Mouse (Mus musculus): ENCODE results near the gene Gm20422. TPM values are rescaled to one million over a fixed set of nuclear protein-coding genes. Genes with fewer than 3 reads are reported as not detected.

The Gm20422 gene
- polyA plus RNA-seq, 1 experiment, result 0.80 TPM

- no peak for TF ChIP-seq POLR2A (IDR thresholded peaks at IDR 0.05; ENCODE audit: borderline replicate concordance, extremely low read depth, low read depth, low read length)
- TF ChIP-seq CTCF (IDR thresholded peaks at IDR 0.05; ENCODE audit: insufficient read depth, low read length), result no peak
- DNase-seq, result no peak
- WGBS, result 94% methylated on average over 16 of the region's 16 CpGs
- Histone ChIP-seq H3K4me3 (replicated peaks; ENCODE audit: extremely low read depth, low read depth, low read length) (no peak overlapping the region), H3K4me1 (ENCODE audit: control insufficient read depth, insufficient read depth, low read length) (peaks cover 3% of the 10 kb centered on the region; the same call in 1 of the 2 replicates)
Measured at GRCm38 (mm10) chr8:69796721-69797345, 22.1 kb upstream of the Gm20422 start.

GRCm38 (mm10) chr8:69794901-69795300 lies 20.2 kb upstream of the Gm20422 start:
- TF ChIP-seq CTCF (IDR thresholded peaks at IDR 0.05; ENCODE audit: insufficient read depth, low read length) (no peak), POLR2A (IDR thresholded peaks at IDR 0.05; ENCODE audit: borderline replicate concordance, extremely low read depth, low read depth, low read length) (no peak)
- 94% methylated on average over 6 of the region's 6 CpGs for WGBS
- DNase-seq, result no peak
- no peak overlapping the region for H3K4me3 ChIP-seq (replicated peaks; ENCODE audit: extremely low read depth, low read depth, low read length)
- H3K4me1 ChIP-seq (ENCODE audit: control insufficient read depth, insufficient read depth, low read length), result peaks cover 3% of the 10 kb centered on the region; the same call in 1 of the 2 replicates

- Histone ChIP-seq H3K4me3 (replicated peaks; ENCODE audit: extremely low read depth, low read depth, low read length) (no peak overlapping the region), H3K4me1 (ENCODE audit: control insufficient read depth, insufficient read depth, low read length) (peaks cover 3% of the 10 kb centered on the region; the same call in 1 of the 2 replicates)
- DNase-seq, result no peak
- WGBS, result 87% methylated on average over 3 of the region's 3 CpGs
- no peak for TF ChIP-seq POLR2A (IDR thresholded peaks at IDR 0.05; ENCODE audit: borderline replicate concordance, extremely low read depth, low read depth, low read length)
- TF ChIP-seq CTCF (IDR thresholded peaks at IDR 0.05; ENCODE audit: insufficient read depth, low read length), result no peak
Measured at GRCm38 (mm10) chr8:69794096-69794495, 19.4 kb upstream of the Gm20422 start.

GRCm38 (mm10) chr8:69793666-69794065 lies 19.0 kb upstream of the Gm20422 start:
- 87% methylated on average over 4 of the region's 4 CpGs for WGBS
- DNase-seq, result no peak
- TF ChIP-seq CTCF (IDR thresholded peaks at IDR 0.05; ENCODE audit: insufficient read depth, low read length), result no peak
- no peak for TF ChIP-seq POLR2A (IDR thresholded peaks at IDR 0.05; ENCODE audit: borderline replicate concordance, extremely low read depth, low read depth, low read length)
- H3K4me3 ChIP-seq (replicated peaks; ENCODE audit: extremely low read depth, low read depth, low read length), result no peak overlapping the region
- peaks cover 3% of the 10 kb centered on the region; the same call in 1 of the 2 replicates for H3K4me1 ChIP-seq (ENCODE audit: control insufficient read depth, insufficient read depth, low read length)

- no peak for DNase-seq
- TF ChIP-seq CTCF (IDR thresholded peaks at IDR 0.05; ENCODE audit: insufficient read depth, low read length), result no peak
- TF ChIP-seq POLR2A (IDR thresholded peaks at IDR 0.05; ENCODE audit: borderline replicate concordance, extremely low read depth, low read depth, low read length), result no peak
- Histone ChIP-seq H3K4me3 (replicated peaks; ENCODE audit: extremely low read depth, low read depth, low read length) (peak overlapping the region; percentile 93), H3K4me1 (ENCODE audit: control insufficient read depth, insufficient read depth, low read length) (peaks cover 3% of the 10 kb centered on the region; the same call in 1 of the 2 replicates)
- WGBS, result under 1% methylated on average over 48 of the region's 48 CpGs
Measured at GRCm38 (mm10) chr8:69791415-69792068, 16.9 kb upstream of the Gm20422 start.

GRCm38 (mm10) chr8:69790773-69791367 lies 16.2 kb upstream of the Gm20422 start, which contains the start of the genes Atp13a1 and Zfp866:
TSS of gene Atp13a1 (plus strand) at chr8:69791163.
TSS of gene Zfp866 (minus strand) at chr8:69791178.
- WGBS, result under 1% methylated on average over 38 of the region's 38 CpGs

GRCm38 (mm10) chr8:69790364-69790763 lies 15.7 kb upstream of the Gm20422 start:
- DNase-seq, result peak; percentile 4
- WGBS, result 30% methylated on average over 11 of the region's 11 CpGs
- peak overlapping the region; percentile 93 for H3K4me3 ChIP-seq (replicated peaks; ENCODE audit: extremely low read depth, low read depth, low read length)

More at GRCm38 (mm10) chr8:69790773-69791367, 16.2 kb upstream of the Gm20422 start, which contains the start of the genes Atp13a1 and Zfp866:
- DNase-seq, result peak; percentile 90
- TF ChIP-seq CTCF (IDR thresholded peaks at IDR 0.05; ENCODE audit: insufficient read depth, low read length), result no peak
- TF ChIP-seq POLR2A (IDR thresholded peaks at IDR 0.05; ENCODE audit: borderline replicate concordance, extremely low read depth, low read depth, low read length), result peak; percentile 86
- Histone ChIP-seq H3K4me1 (ENCODE audit: control insufficient read depth, insufficient read depth, low read length) (peaks cover 3% of the 10 kb centered on the region; the same call in 1 of the 2 replicates), H3K4me3 (replicated peaks; ENCODE audit: extremely low read depth, low read depth, low read length) (peak within 1 kb of the TSS; percentile 93)

GRCm38 (mm10) chr8:69789731-69790130 lies 15.0 kb upstream of the Gm20422 start:
- H3K4me3 ChIP-seq (replicated peaks; ENCODE audit: extremely low read depth, low read depth, low read length), result no peak overlapping the region
- DNase-seq, result peak; percentile 2
- no peak for TF ChIP-seq POLR2A (IDR thresholded peaks at IDR 0.05; ENCODE audit: borderline replicate concordance, extremely low read depth, low read depth, low read length)
- TF ChIP-seq CTCF (IDR thresholded peaks at IDR 0.05; ENCODE audit: insufficient read depth, low read length), result no peak
- 62% methylated on average over 5 of the region's 5 CpGs for WGBS
- H3K4me1 ChIP-seq (ENCODE audit: control insufficient read depth, insufficient read depth, low read length), result peaks cover 3% of the 10 kb centered on the region; the same call in 1 of the 2 replicates

More at GRCm38 (mm10) chr8:69790364-69790763, 15.7 kb upstream of the Gm20422 start:
- no peak for TF ChIP-seq CTCF (IDR thresholded peaks at IDR 0.05; ENCODE audit: insufficient read depth, low read length)
- TF ChIP-seq POLR2A (IDR thresholded peaks at IDR 0.05; ENCODE audit: borderline replicate concordance, extremely low read depth, low read depth, low read length), result no peak
- H3K4me1 ChIP-seq (ENCODE audit: control insufficient read depth, insufficient read depth, low read length), result peaks cover 3% of the 10 kb centered on the region; the same call in 1 of the 2 replicates

- Histone ChIP-seq H3K4me3 (replicated peaks; ENCODE audit: extremely low read depth, low read depth, low read length) (no peak overlapping the region), H3K4me1 (ENCODE audit: control insufficient read depth, insufficient read depth, low read length) (peaks cover 3% of the 10 kb centered on the region; the same call in 1 of the 2 replicates)
- peak; percentile 2 for DNase-seq
- no peak for TF ChIP-seq CTCF (IDR thresholded peaks at IDR 0.05; ENCODE audit: insufficient read depth, low read length)
- TF ChIP-seq POLR2A (IDR thresholded peaks at IDR 0.05; ENCODE audit: borderline replicate concordance, extremely low read depth, low read depth, low read length), result no peak
- WGBS, result 89% methylated on average over 5 of the region's 5 CpGs
Measured at GRCm38 (mm10) chr8:69789105-69789504, 14.4 kb upstream of the Gm20422 start.

Data from lung, adult 2 months (tissue).